Mouse (Mus musculus) cerebellum, adult 2 months (tissue): Measurements from ENCODE around the gene Ctbp1. TPM values are rescaled to one million over a fixed set of nuclear protein-coding genes. Genes with fewer than 3 reads are reported as not detected.

Experiments used
- DNase-seq, 2 experiments: peaks; one replicate each; pipeline ENCODE4 v3.0.0; 2021
- H3K27ac ChIP-seq: fragments of 200-500 bp; 2 replicates; pipeline ENCODE4 v1.5.1; 2012; ENCODE audit warnings: low read length, control low read depth, inconsistent platforms; ENCODE audit not compliant: insufficient read depth
- H3K27me3 ChIP-seq: fragments of 200-500 bp; 2 replicates; pipeline ENCODE4 v1.6.1; 2012; ENCODE audit warnings: inconsistent platforms, mild to moderate bottlenecking, low read length, moderate library complexity; ENCODE audit not compliant: control insufficient read depth, insufficient read depth
- H3K4me1 ChIP-seq: fragments of 200-500 bp; 2 replicates; pipeline ENCODE4 v1.6.1; 2011; ENCODE audit warnings: low read length; ENCODE audit not compliant: control insufficient read depth, insufficient read depth
- H3K4me3 ChIP-seq: fragments of 200-500 bp; replicated peaks from 2 replicates; pipeline ENCODE3; 2011; ENCODE audit warnings: mild to moderate bottlenecking, low read depth, low read length, control low read depth; ENCODE audit not compliant: insufficient read depth
- CTCF ChIP-seq: fragments of 200-500 bp; IDR thresholded peaks from 2 replicates; pipeline ENCODE4 v1.5.1; 2011; ENCODE audit warnings: low read depth, mild to moderate bottlenecking, control low read depth, low read length, moderate library complexity, borderline replicate concordance; ENCODE audit not compliant: insufficient read depth
- POLR2A ChIP-seq: fragments of 200-500 bp; IDR thresholded peaks from 2 replicates; pipeline ENCODE4 v1.6.1; 2011; ENCODE audit warnings: low read length, control low read depth, borderline replicate concordance; ENCODE audit not compliant: insufficient read depth
- WGBS: fragments of 180-500 bp; shearing (Covaris S2); methylation state at CpG from one replicate; pipeline ENCODE4 v1.1.7; 2018; 5-methylcytosine and 5-hydroxymethylcytosine counted together
- polyA plus RNA-seq: library from polyadenylated mRNA; depleted of rRNA; stranded (reverse); fragments of >200 nt; gene quantifications from 2 replicates; pipeline ENCODE4 v1.2.3, GENCODE M21; 2012

The Ctbp1 gene
- polyA plus RNA-seq, 1 experiment: 325 TPM

- 93% methylated on average over 7 of the region's 7 CpGs for WGBS
- Histone ChIP-seq H3K27me3 (no peaks in the 10 kb centered on the region), H3K4me1 (peaks cover 35% of the 10 kb centered on the region), H3K4me3 (no peak overlapping the region), H3K27ac (no peak overlapping the region)
- DNase-seq: no peak
- TF ChIP-seq CTCF (no peak), POLR2A (no peak)
These were observed 50.3 kb downstream of the Ctbp1 start for GRCm38 (mm10) chr5:33224491-33224890.

- WGBS: 91% methylated on average over 9 of the region's 9 CpGs
- no peak for DNase-seq
- no peak overlapping the region for H3K27ac ChIP-seq
- TF ChIP-seq POLR2A (no peak), CTCF (no peak)
- H3K4me3 ChIP-seq: no peak overlapping the region
- no peaks in the 10 kb centered on the region for H3K27me3 ChIP-seq
- peaks cover 22% of the 10 kb centered on the region for H3K4me1 ChIP-seq
These were observed 51.7 kb downstream of the Ctbp1 start for GRCm38 (mm10) chr5:33222841-33223744.

GRCm38 (mm10) chr5:33222389-33222788 lies 52.4 kb downstream of the Ctbp1 start:
- no peak for TF ChIP-seq POLR2A
- TF ChIP-seq CTCF: no peak
- peaks cover 19% of the 10 kb centered on the region for H3K4me1 ChIP-seq
- H3K4me3 ChIP-seq: no peak overlapping the region
- no peak for DNase-seq
- WGBS: 87% methylated on average over 6 of the region's 6 CpGs
- H3K27ac ChIP-seq: no peak overlapping the region
- H3K27me3 ChIP-seq: no peaks in the 10 kb centered on the region

- WGBS: 22% methylated on average over 10 of the region's 10 CpGs
- Histone ChIP-seq H3K27me3 (no peaks in the 10 kb centered on the region), H3K4me1 (peaks cover 19% of the 10 kb centered on the region), H3K27ac (no peak overlapping the region), H3K4me3 (no peak overlapping the region)
- peak in 1 of 2 experiments; percentile 50 for DNase-seq
- no peak for TF ChIP-seq CTCF
- TF ChIP-seq POLR2A: no peak
These were observed 54.3 kb downstream of the Ctbp1 start for GRCm38 (mm10) chr5:33220350-33221044.

- H3K27ac ChIP-seq: no peak overlapping the region
- WGBS: 53% methylated on average over 4 of the region's 4 CpGs
- H3K4me3 ChIP-seq: no peak overlapping the region
- peaks cover 19% of the 10 kb centered on the region for H3K4me1 ChIP-seq
- H3K27me3 ChIP-seq: no peaks in the 10 kb centered on the region
- DNase-seq: no peak
- TF ChIP-seq CTCF (no peak), POLR2A (no peak)
These were observed 55.0 kb downstream of the Ctbp1 start for GRCm38 (mm10) chr5:33219831-33220230.

GRCm38 (mm10) chr5:33218746-33219449 lies 55.9 kb downstream of the Ctbp1 start:
- Histone ChIP-seq H3K27ac (no peak overlapping the region), H3K4me1 (peaks cover 19% of the 10 kb centered on the region), H3K4me3 (no peak overlapping the region), H3K27me3 (no peaks in the 10 kb centered on the region)
- no peak for DNase-seq
- 88% methylated on average over 20 of the region's 20 CpGs for WGBS
- no peak for TF ChIP-seq CTCF
- no peak for TF ChIP-seq POLR2A

GRCm38 (mm10) chr5:33218081-33218480 lies 56.7 kb downstream of the Ctbp1 start, which contains the start of gene Spon2:
Gene Spon2 (minus strand): TSS chr5:33218455.
- DNase-seq: no peak
- TF ChIP-seq CTCF: no peak
- no peak for TF ChIP-seq POLR2A
- WGBS: 72% methylated on average over 5 of the region's 5 CpGs
- H3K27me3 ChIP-seq: no peaks in the 10 kb centered on the region
- no peak within 1 kb of the TSS for H3K4me3 ChIP-seq
- H3K4me1 ChIP-seq: peaks cover 19% of the 10 kb centered on the region
- H3K27ac ChIP-seq: no peak within 1 kb of the TSS

- H3K27me3 ChIP-seq: no peaks in the 10 kb centered on the region
- peaks cover 19% of the 10 kb centered on the region for H3K4me1 ChIP-seq
- no peak for TF ChIP-seq POLR2A
- no peak for TF ChIP-seq CTCF
- no peak for DNase-seq
- no peak overlapping the region for H3K27ac ChIP-seq
- no peak overlapping the region for H3K4me3 ChIP-seq
- WGBS: 91% methylated on average over 3 of the region's 3 CpGs
These were observed 57.1 kb downstream of the Ctbp1 start for GRCm38 (mm10) chr5:33217663-33218062.
